Comparison of ENCODE assay signal across 25 mouse cellular contexts in the genomic region with DNA sequence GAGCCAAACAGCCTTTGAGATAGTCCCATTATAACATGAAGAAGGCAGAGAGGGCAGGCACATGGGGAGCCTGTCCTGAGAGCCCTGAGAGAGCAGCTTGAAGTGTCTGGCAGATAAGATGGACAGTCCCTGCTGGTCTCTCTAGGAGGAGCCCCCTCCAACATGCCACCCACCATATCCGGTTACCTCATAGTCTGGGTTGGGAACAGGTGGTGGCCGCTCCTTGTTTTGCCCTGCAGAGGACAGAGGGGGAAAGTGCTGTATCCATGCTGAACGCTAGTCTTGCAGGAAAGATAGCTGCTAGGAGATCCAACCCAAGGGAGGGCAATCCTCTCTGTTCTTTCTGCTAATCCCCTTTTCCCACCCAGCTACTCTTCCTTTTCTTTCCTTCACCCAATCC. TPM values are rescaled to one million over a fixed set of nuclear protein-coding genes. Genes with fewer than 3 reads are reported as not detected.
"Had no signal": no experiment of that assay in that cellular context is flagged by ENCODE, and none has a peak within 500 bp of the region (broad histone marks: within the 10 kb centered on the region; RNA-seq: fewer than 3 reads in every experiment).

No protein-coding gene starts in this region.

- DNase-seq: kidney, adult 8-10 months; kidney, postnatal 10 days; kidney, postnatal 36 days; layer of hippocampus, postnatal 36 days; liver; lung, adult 18-20 months; lung, postnatal 10 days; lung, postnatal 36 days; midbrain, embryonic 14.5 days; right cerebral cortex, adult 18-20 months; right cerebral cortex, postnatal 14 days; thymus, adult 18-20 months; thymus, postnatal 14 days had no signal

- H3K27me3 ChIP-seq: lung, embryonic 15.5 days; neural tube, embryonic 12.5 days; neural tube, embryonic 15.5 days had no signal

- H3K4me1 ChIP-seq: liver, embryonic 12.5 days; liver, embryonic 15.5 days; lung, embryonic 15.5 days; neural tube, embryonic 12.5 days; neural tube, embryonic 15.5 days had no signal

- ATAC-seq: intestine, postnatal 0 days; liver, embryonic 12.5 days had no signal

- H3K36me3 ChIP-seq: liver, embryonic 12.5 days; liver, embryonic 15.5 days; lung, embryonic 15.5 days; neural tube, embryonic 12.5 days; neural tube, embryonic 15.5 days had no signal

- H3K4me2 ChIP-seq: liver, embryonic 12.5 days; liver, embryonic 15.5 days; lung, embryonic 15.5 days; midbrain, embryonic 11.5 days; neural tube, embryonic 12.5 days; neural tube, embryonic 15.5 days had no signal

- H3K4me3 ChIP-seq: left cerebral cortex, adult 2 months; liver, embryonic 12.5 days; liver, embryonic 15.5 days; lung, embryonic 15.5 days; megakaryocyte, embryonic 14.5 days; neural tube, embryonic 12.5 days; neural tube, embryonic 15.5 days had no signal

- H3K27ac ChIP-seq: left cerebral cortex, adult 2 months; liver, embryonic 12.5 days; liver, embryonic 15.5 days; lung, embryonic 15.5 days; neural tube, embryonic 12.5 days; neural tube, embryonic 15.5 days had no signal

- H3K9me3 ChIP-seq: liver, embryonic 12.5 days; liver, embryonic 15.5 days; lung, embryonic 15.5 days; megakaryocyte, embryonic 14.5 days; neural tube, embryonic 12.5 days; neural tube, embryonic 15.5 days had no signal

- H3K9ac ChIP-seq: liver, embryonic 12.5 days; liver, embryonic 15.5 days; lung, embryonic 15.5 days; neural tube, embryonic 12.5 days; neural tube, embryonic 15.5 days had no signal

RNA-seq across cellular contexts. Expression of a gene that starts 9.2 kb away (rescaled TPM):
- polyA plus RNA-seq: liver, embryonic 12.5 days; liver, embryonic 15.5 days; midbrain, embryonic 11.5 days; midbrain, embryonic 14.5 days; neural tube, embryonic 12.5 days had no signal

RNA-seq across cellular contexts. Expression of a gene that starts 18.7 kb away (rescaled TPM):
- polyA plus RNA-seq: intestine, embryonic 14.5 days; liver, embryonic 12.5 days; midbrain, embryonic 11.5 days; midbrain, embryonic 14.5 days; midbrain, postnatal 0 days; neural tube, embryonic 12.5 days; neural tube, embryonic 15.5 days had no signal

RNA-seq across cellular contexts. Expression of a gene that starts 20.0 kb away (rescaled TPM):
- polyA plus RNA-seq: liver, embryonic 12.5 days; midbrain, embryonic 11.5 days; midbrain, embryonic 14.5 days; midbrain, postnatal 0 days; neural tube, embryonic 15.5 days; testis, adult 2 months had no signal
